10 mouse cellular contexts compared by ENCODE assay signal in genomic region chr3:14959586-14959985, GRCm38 (mm10).
DNase-seq lines count a peak whose midpoint lies in the region; ATAC-seq and TF ChIP-seq lines count a peak whose summit lies in the region.
"Had no signal": no experiment of that assay in that cellular context is flagged by ENCODE, and none has a peak within 500 bp of the region (broad histone marks: within the 10 kb centered on the region; RNA-seq: fewer than 3 reads in every experiment).

No protein-coding gene starts in this region.

- no peak overlapping the region for H3K4me3 ChIP-seq in forebrain, embryonic 16.5 days (replicated peaks; ENCODE audit: low read length)
- no peak overlapping the region for H3K4me3 ChIP-seq in heart, adult 2 months
- H3K4me3 ChIP-seq: heart, embryonic 13.5 days; liver, embryonic 15.5 days had no signal

- 0% methylated on average over 1 of the region's 1 CpGs for WGBS in forebrain, embryonic 16.5 days
- WGBS in heart, adult 2 months: 3% methylated on average over 1 of the region's 1 CpGs

- H3K4me1 ChIP-seq in forebrain, embryonic 16.5 days (replicated peaks; ENCODE audit: control insufficient read depth, insufficient read depth, low read length): 0 out of 2 replicates have a peak, but pooled peaks cover 3% of the 10 kb centered on the region
- no peaks in the 10 kb centered on the region for H3K4me1 ChIP-seq in heart, adult 2 months (ENCODE audit: control insufficient read depth, insufficient read depth, low read length)

- no peak overlapping the region for H3K9ac ChIP-seq in forebrain, embryonic 16.5 days (replicated peaks; ENCODE audit: low read depth, low read length)
- no peak overlapping the region for H3K9ac ChIP-seq in heart, adult 2 months (ENCODE audit: low read depth, low read length)
- H3K9ac ChIP-seq: heart, embryonic 13.5 days; liver, embryonic 15.5 days had no signal

- TF ChIP-seq CTCF in heart, adult 2 months (IDR thresholded peaks at IDR 0.05): no peak

- no peak for TF ChIP-seq POLR2A in heart, adult 2 months (IDR thresholded peaks at IDR 0.05; ENCODE audit: insufficient read depth, low read depth, low read length)

- peak; percentile 93 for ATAC-seq in forebrain, embryonic 16.5 days
- ATAC-seq in erythroid progenitor cell, adult 5-6 weeks (replicated peaks; ENCODE audit: low FRiP score, poor library complexity, severe bottlenecking): no peak

- H3K79me2 ChIP-seq in heart, adult 2 months (replicated peaks; ENCODE audit: control insufficient read depth, insufficient read depth, low read length): no peaks in the 10 kb centered on the region

- H3K4me2 ChIP-seq in forebrain, embryonic 16.5 days (ENCODE audit: low read length): no peak overlapping the region
- H3K4me2 ChIP-seq: heart, embryonic 13.5 days; liver, embryonic 15.5 days had no signal

- H3K27ac ChIP-seq in forebrain, embryonic 16.5 days (ENCODE audit: low read length): no peak overlapping the region
- H3K27ac ChIP-seq in heart, adult 2 months: no peak overlapping the region
- H3K27ac ChIP-seq: heart, embryonic 13.5 days; liver, embryonic 15.5 days had no signal

- peak; percentile 52 to 59 for DNase-seq in right cerebral cortex, postnatal 10 days (ENCODE audit: low spot score in 2 of 2)
- DNase-seq in right cerebral cortex, postnatal 14 days: no peak
- DNase-seq in lung, postnatal 14 days: peak; percentile 39
- DNase-seq in adrenal gland, postnatal 14 days: no peak
- DNase-seq in heart, adult 2 months: no peak
- no peak for DNase-seq in gastrocnemius, postnatal 36 days

- H3K27me3 ChIP-seq in forebrain, embryonic 16.5 days (replicated peaks; ENCODE audit: control insufficient read depth, insufficient read depth, low read length): no peaks in the 10 kb centered on the region
- H3K27me3 ChIP-seq in heart, adult 2 months (ENCODE audit: control insufficient read depth, insufficient read depth, low read length): no peaks in the 10 kb centered on the region
- H3K27me3 ChIP-seq: heart, embryonic 13.5 days; liver, embryonic 15.5 days had no signal

- intact Hi-C loops in heart, adult 2 months (cut with DNase I): no loop called here
- intact Hi-C loops in gastrocnemius, postnatal 36 days (cut with DNase I): no loop called here

- no peak for TF ChIP-seq EP300 in heart, adult 2 months (IDR thresholded peaks at IDR 0.05; ENCODE audit: insufficient read depth, low read depth, low read length)

- no peaks in the 10 kb centered on the region for H3K36me3 ChIP-seq in forebrain, embryonic 16.5 days (ENCODE audit: control insufficient read depth, insufficient read depth)
- H3K36me3 ChIP-seq in heart, adult 2 months (ENCODE audit: control insufficient read depth, insufficient read depth, low read length): no peaks in the 10 kb centered on the region
- H3K36me3 ChIP-seq: heart, embryonic 13.5 days; liver, embryonic 15.5 days had no signal

- no peaks in the 10 kb centered on the region for H3K9me3 ChIP-seq in forebrain, embryonic 16.5 days (ENCODE audit: control insufficient read depth, low read length)
- H3K9me3 ChIP-seq: heart, embryonic 13.5 days; liver, embryonic 15.5 days had no signal

Comparison
In these comparisons a context has a peak if more than half of its experiments do, and no peak if none do; other contexts are left out.
1. DNase-seq: peak in right cerebral cortex, postnatal 10 days (2 of 2) and lung, postnatal 14 days (single experiment); none in right cerebral cortex, postnatal 14 days (single experiment), adrenal gland, postnatal 14 days (single experiment), heart, adult 2 months (0 of 2) and gastrocnemius, postnatal 36 days (0 of 2).